Mouse (Mus musculus) CH12.LX (cell line): Measurements from ENCODE around the gene Becn1. TPM values are rescaled to one million over a fixed set of nuclear protein-coding genes. Genes with fewer than 3 reads are reported as not detected.

Experiments
- DNase-seq: peaks from one replicate; pipeline ENCODE4 v3.0.0-alpha.2; 2013; ENCODE audit errors: extremely low read depth
- H3K27ac ChIP-seq: 2 replicates; pipeline ENCODE4 v1.5.1; 2012; ENCODE audit warnings: low read depth, mild to moderate bottlenecking, control low read depth, moderate library complexity; ENCODE audit not compliant: insufficient read depth
- H3K27me3 ChIP-seq: replicated peaks from 2 replicates; pipeline ENCODE3; 2012; ENCODE audit warnings: inconsistent platforms
- H3K36me3 ChIP-seq, 2 experiments: replicated peaks in 1 of 2; 2 replicates each; pipeline versions ENCODE3 to v1.6.1; 2012; ENCODE audit warnings: inconsistent platforms in 1 of 2, low read length in 1 of 2, mild to moderate bottlenecking in 1 of 2, mixed read lengths in 1 of 2, moderate library complexity in 1 of 2; ENCODE audit not compliant: control insufficient read depth in 1 of 2, insufficient read depth in 1 of 2
- H3K4me1 ChIP-seq, 2 experiments: 2 replicates each; pipeline ENCODE4 v1.6.1; 2012; ENCODE audit warnings: inconsistent platforms in 1 of 2, moderate library complexity in 1 of 2; ENCODE audit not compliant: insufficient read depth in 2 of 2, control insufficient read depth in 1 of 2
- H3K4me2 ChIP-seq: 2 replicates; pipeline ENCODE4 v1.6.1; 2012; ENCODE audit warnings: low read depth, mild to moderate bottlenecking, control low read depth; ENCODE audit not compliant: poor library complexity, insufficient read depth, severe bottlenecking
- H3K4me3 ChIP-seq, 3 experiments: fragments of 150-350 bp in 1 of 3; sonication (generic) in 1 of 3; replicated peaks in 1 of 3; 2 replicates each; pipeline versions ENCODE3 to v1.5.1; 2011 to 2012; ENCODE audit warnings: low read depth in 2 of 3, low read length in 2 of 3, mild to moderate bottlenecking in 2 of 3, moderate library complexity in 2 of 3, control low read depth in 1 of 3, improper control_type of control experiment in 1 of 3, inconsistent platforms in 1 of 3, mixed read lengths in 1 of 3; ENCODE audit not compliant: poor library complexity in 1 of 3
- H3K79me2 ChIP-seq: replicated peaks from 2 replicates; pipeline ENCODE4 v1.6.1; 2012; ENCODE audit warnings: mild to moderate bottlenecking, moderate library complexity; ENCODE audit not compliant: control insufficient read depth, poor library complexity, insufficient read depth, severe bottlenecking; ENCODE audit errors: extremely low read depth
- H3K9ac ChIP-seq: 2 replicates; pipeline ENCODE4 v1.6.1; 2012; ENCODE audit warnings: low read depth, mild to moderate bottlenecking, control low read depth, moderate library complexity; ENCODE audit not compliant: insufficient read depth
- H3K9me3 ChIP-seq: replicated peaks from 2 replicates; pipeline ENCODE3; 2012; ENCODE audit warnings: low read length, inconsistent platforms, mixed read lengths
- BHLHE40 ChIP-seq: IDR thresholded peaks from 2 replicates; pipeline ENCODE4 v1.6.1; 2011; ENCODE audit warnings: mild to moderate bottlenecking, low read depth, low read length, improper control_type of control experiment
- CHD2 ChIP-seq: IDR thresholded peaks from 2 replicates; pipeline ENCODE4 v1.6.1; 2011; ENCODE audit warnings: low read length, improper control_type of control experiment
- CTCF ChIP-seq, 2 experiments: IDR thresholded peaks in 1 of 2; conservative IDR thresholded peaks in 1 of 2; 2 replicates each; pipeline ENCODE4 v1.5.1; 2011 to 2012; ENCODE audit warnings: low read depth in 2 of 2, low read length in 2 of 2, improper control_type of control experiment in 1 of 2, inconsistent platforms in 1 of 2, mild to moderate bottlenecking in 1 of 2, moderate library complexity in 1 of 2
- ELF1 ChIP-seq: IDR thresholded peaks from 2 replicates; pipeline ENCODE4 v1.6.1; 2014; ENCODE audit warnings: low read depth, mild to moderate bottlenecking, inconsistent platforms, low read length, improper control_type of control experiment
- EP300 ChIP-seq: IDR thresholded peaks from 2 replicates; pipeline ENCODE4 v1.6.1; 2011; ENCODE audit warnings: low read length, improper control_type of control experiment
- ETS1 ChIP-seq: conservative IDR thresholded peaks from 2 replicates; pipeline ENCODE4 v1.6.1; 2012; ENCODE audit warnings: low read depth, mild to moderate bottlenecking, inconsistent platforms, low read length, improper control_type of control experiment, moderate library complexity
- IRF4 ChIP-seq: IDR thresholded peaks from 2 replicates; pipeline ENCODE4 v1.6.1; 2014; ENCODE audit warnings: low read depth, mild to moderate bottlenecking, inconsistent platforms, low read length, improper control_type of control experiment
- JUN ChIP-seq: IDR thresholded peaks from 2 replicates; pipeline ENCODE4 v1.6.1; 2011; ENCODE audit warnings: low read depth, mild to moderate bottlenecking, low read length, improper control_type of control experiment, moderate library complexity; ENCODE audit not compliant: insufficient read depth
- KAT2A ChIP-seq: IDR thresholded peaks from 2 replicates; pipeline ENCODE4 v1.6.1; 2012; ENCODE audit warnings: low read length, improper control_type of control experiment, inconsistent platforms; ENCODE audit not compliant: insufficient replicate concordance
- MAFK ChIP-seq: IDR thresholded peaks from 2 replicates; pipeline ENCODE4 v1.6.1; 2011; ENCODE audit warnings: low read length, improper control_type of control experiment; ENCODE audit not compliant: insufficient replicate concordance
- MAZ ChIP-seq: IDR thresholded peaks from 2 replicates; pipeline ENCODE4 v1.6.1; 2012; ENCODE audit warnings: low read depth, mild to moderate bottlenecking, inconsistent platforms, low read length, improper control_type of control experiment, moderate library complexity
- MEF2A ChIP-seq: IDR thresholded peaks from 2 replicates; pipeline ENCODE4 v1.6.1; 2014; ENCODE audit warnings: low read depth, mild to moderate bottlenecking, inconsistent platforms, low read length, improper control_type of control experiment, borderline replicate concordance
- MXI1 ChIP-seq: IDR thresholded peaks from 2 replicates; pipeline ENCODE4 v1.6.1; 2011; ENCODE audit warnings: mild to moderate bottlenecking, low read depth, low read length, improper control_type of control experiment
- MYC ChIP-seq: IDR thresholded peaks from 2 replicates; pipeline ENCODE4 v1.6.1; 2011; ENCODE audit warnings: low read depth, mild to moderate bottlenecking, improper control_type of control experiment, low read length
- NELFE ChIP-seq: IDR thresholded peaks from 2 replicates; pipeline ENCODE4 v1.6.1; 2011; ENCODE audit warnings: low read depth, low read length, improper control_type of control experiment
- PAX5 ChIP-seq: IDR thresholded peaks from 2 replicates; pipeline ENCODE4 v1.6.1; 2012; ENCODE audit warnings: low read length, inconsistent platforms, mixed read lengths
- POLR2A ChIP-seq: IDR thresholded peaks from 2 replicates; pipeline ENCODE4 v1.6.1; 2011; ENCODE audit warnings: low read depth, mild to moderate bottlenecking, improper control_type of control experiment, low read length
- POLR2AphosphoS2 ChIP-seq: IDR thresholded peaks from 2 replicates; pipeline ENCODE4 v1.6.1; 2011; ENCODE audit warnings: low read depth, low read length, improper control_type of control experiment
- RAD21 ChIP-seq: IDR thresholded peaks from 2 replicates; pipeline ENCODE4 v1.6.1; 2011; ENCODE audit warnings: low read depth, mild to moderate bottlenecking, low read length, improper control_type of control experiment, moderate library complexity
- RCOR1 ChIP-seq: conservative IDR thresholded peaks from 2 replicates; pipeline ENCODE4 v1.6.1; 2012; ENCODE audit warnings: low read depth, mild to moderate bottlenecking, inconsistent platforms, low read length, improper control_type of control experiment
- SMC3 ChIP-seq: IDR thresholded peaks from 2 replicates; pipeline ENCODE4 v1.6.1; 2011; ENCODE audit warnings: low read depth, low read length, improper control_type of control experiment
- TCF12 ChIP-seq: IDR thresholded peaks from 2 replicates; pipeline ENCODE4 v1.6.1; 2014; ENCODE audit warnings: low read depth, mild to moderate bottlenecking, inconsistent platforms, low read length, improper control_type of control experiment
- USF1 ChIP-seq: IDR thresholded peaks from 2 replicates; pipeline ENCODE4 v1.6.1; 2014; ENCODE audit warnings: low read depth, mild to moderate bottlenecking, inconsistent platforms, low read length, improper control_type of control experiment
- USF2 ChIP-seq: conservative IDR thresholded peaks from 2 replicates; pipeline ENCODE4 v1.6.1; 2011; ENCODE audit warnings: low read depth, low read length, improper control_type of control experiment
- ZKSCAN1 ChIP-seq: IDR thresholded peaks from 2 replicates; pipeline ENCODE4 v1.6.1; 2012; ENCODE audit warnings: low read depth, inconsistent platforms, low read length, improper control_type of control experiment, borderline replicate concordance
- dilution Hi-C: fragments of 300-500 bp; cut with MboI; formaldehyde crosslinking; loops from 2 replicates; pipeline ENCODE4 v1.14.3; 2020; ENCODE audit warnings: low sequenced_read_pairs; ENCODE audit not compliant: extremely low pct_unique_long_range_greater_than_20kb, extremely low pct_ligation_motif_present
- in situ Hi-C: fragments of 300-500 bp; cut with MboI; formaldehyde crosslinking; loops from 3 replicates; pipeline ENCODE4 v1.14.3; 2019; ENCODE audit warnings: low sequenced_read_pairs, low pct_ligation_motif_present, low pct_unique_long_range_greater_than_20kb, mixed read lengths
- polyA plus RNA-seq: library from polyadenylated mRNA; unstranded; fragments of >175 nt; gene quantifications from 2 replicates; pipeline ENCODE4 v1.2.1, GENCODE M21; 2012; ENCODE audit warnings: low read depth; ENCODE audit not compliant: insufficient read length
- total RNA-seq, 2 experiments: library from RNA; depleted of rRNA; stranded (reverse); fragments of 300-350 nt in 1 of 2; fragments of >200 nt in 1 of 2; gene quantifications; 2 replicates each; pipeline ENCODE4 v1.2.3; 2012 to 2014

Gene Becn1
- total and polyA plus RNA-seq, 3 experiments, result 177 to 280 (median 224) TPM

- TF ChIP-seq JUN (no peak), USF1 (no peak), CHD2 (no peak), ZKSCAN1 (no peak), MXI1 (no peak), TCF12 (no peak), ETS1 (no peak), RAD21 (no peak), NELFE (no peak), MAFK (no peak), MYC (no peak), SMC3 (no peak), RCOR1 (no peak), ELF1 (no peak), USF2 (no peak), MEF2A (no peak), POLR2A (no peak), BHLHE40 (no peak), EP300 (no peak)
- peaks cover 7 to 71% of the 10 kb centered on the region in 2 experiments for H3K36me3 ChIP-seq
- no peaks in the 10 kb centered on the region for H3K79me2 ChIP-seq
- no peak for DNase-seq
- in situ Hi-C loops, result no loop called here
- no peak overlapping the region for H3K4me3 ChIP-seq
- H3K9ac ChIP-seq, result no peak overlapping the region
- no peaks in the 10 kb centered on the region for H3K9me3 ChIP-seq
- H3K27me3 ChIP-seq, result no peaks in the 10 kb centered on the region
- no peak overlapping the region for H3K4me2 ChIP-seq
- peaks cover 4 to 22% of the 10 kb centered on the region in 2 experiments; a peak in 3 of 4 replicates for H3K4me1 ChIP-seq
- no peak overlapping the region for H3K27ac ChIP-seq
- dilution Hi-C loops, result no loop called here
Measured at GRCm38 (mm10) chr11:101263989-101264280, 38.2 kb downstream of the Becn1 start.

GRCm38 (mm10) chr11:101263138-101263988 lies 38.7 kb downstream of the Becn1 start:
- Histone ChIP-seq H3K4me1 (peaks cover 4 to 27% of the 10 kb centered on the region in 2 experiments; a peak in 3 of 4 replicates), H3K9ac (no peak overlapping the region), H3K27ac (no peak overlapping the region), H3K9me3 (no peaks in the 10 kb centered on the region), H3K4me3 (no peak overlapping the region), H3K36me3 (peaks cover 12 to 71% of the 10 kb centered on the region in 2 experiments), H3K79me2 (no peaks in the 10 kb centered on the region), H3K4me2 (no peak overlapping the region), H3K27me3 (no peaks in the 10 kb centered on the region)
- dilution Hi-C loops, result no loop called here
- no peak for DNase-seq
- TF ChIP-seq ELF1 (no peak), ZKSCAN1 (no peak), MAZ (no peak), PAX5 (no peak), KAT2A (no peak), POLR2AphosphoS2 (no peak), RAD21 (no peak), IRF4 (no peak), CTCF (conservative IDR thresholded peaks at IDR 0.05 in 1 of 2, IDR thresholded peaks at IDR 0.05 in 1 of 2; ENCODE audit: low read depth in 2 of 2, low read length in 2 of 2) (no peak)
- in situ Hi-C loops, result no loop called here
